Mouse (Mus musculus): ENCODE measurements around the gene Irf4.

DNA sequence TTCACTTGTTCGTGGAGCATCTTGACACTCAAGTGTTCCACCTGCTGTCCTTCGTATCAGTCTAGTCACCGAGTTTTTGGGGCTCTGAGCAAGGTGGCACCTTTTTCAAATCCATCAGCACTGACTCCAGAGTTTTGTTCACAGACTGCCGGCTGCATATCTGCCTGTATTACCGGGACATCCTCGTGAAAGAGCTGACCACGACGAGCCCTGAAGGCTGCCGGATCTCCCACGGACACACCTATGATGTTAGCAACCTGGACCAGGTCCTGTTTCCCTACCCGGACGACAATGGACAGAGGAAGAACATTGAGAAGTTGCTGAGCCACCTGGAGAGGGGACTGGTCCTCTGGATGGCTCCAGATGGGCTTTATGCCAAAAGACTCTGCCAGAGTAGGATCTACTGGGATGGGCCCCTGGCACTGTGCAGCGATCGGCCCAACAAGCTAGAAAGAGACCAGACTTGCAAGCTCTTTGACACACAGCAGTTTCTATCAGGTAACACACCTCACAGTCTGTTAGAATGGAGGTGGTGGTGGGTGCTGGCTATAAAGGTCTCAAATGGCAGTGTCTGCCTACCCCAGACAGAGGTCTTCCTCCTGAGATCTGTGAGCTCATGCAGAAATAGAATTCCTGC lies 8.4 kb downstream of the Irf4 start:
- no peak for TF ChIP-seq EP300 (IDR thresholded peaks at IDR 0.05; ENCODE audit: insufficient read depth, low read depth, low read length)
- no peak for TF ChIP-seq CTCF (IDR thresholded peaks at IDR 0.05; ENCODE audit: low read depth, low read length)
- no peak for TF ChIP-seq POLR2A (IDR thresholded peaks at IDR 0.05; ENCODE audit: insufficient read depth, low read length)

Measured in ES-Bruce4 (cell line).